Mouse (Mus musculus): ENCODE results near the gene Zfp574. TPM values are rescaled to one million over a fixed set of nuclear protein-coding genes. Genes with fewer than 3 reads are reported as not detected.

Gene Zfp574
- polyA plus RNA-seq, 1 experiment from 2014 or later, result 11.6 TPM

DNA sequence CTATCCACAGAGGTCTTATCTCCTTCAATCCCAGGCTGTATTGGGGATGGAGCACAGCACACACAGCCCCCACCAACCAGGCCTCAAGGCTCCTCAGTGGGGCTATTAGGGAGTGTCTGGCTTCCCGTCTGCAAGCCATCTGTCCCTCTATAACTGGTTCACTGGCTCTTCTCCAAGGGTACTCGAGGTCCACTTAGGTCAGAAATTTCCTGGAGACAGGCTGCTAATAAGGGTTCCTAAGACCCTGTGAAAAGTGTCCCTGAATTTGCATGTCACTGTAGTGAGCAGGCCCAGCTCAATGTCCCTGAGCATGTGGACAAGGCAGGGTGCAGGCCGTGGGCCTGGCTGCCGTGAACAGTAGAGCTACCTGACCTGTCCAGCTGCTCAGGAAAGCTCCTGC is 15.4 kb upstream of the Zfp574 start:
- ATAC-seq, result no peak
- Histone ChIP-seq H3K4me2 (replicated peaks; ENCODE audit: low read depth) (no peak overlapping the region), H3K9me3 (ENCODE audit: control insufficient read depth) (no peaks in the 10 kb centered on the region), H3K4me1 (replicated peaks; ENCODE audit: control insufficient read depth, insufficient read depth, low read length) (no peaks in the 10 kb centered on the region), H3K4me3 (ENCODE audit: low read depth, low read length) (no peak overlapping the region), H3K9ac (ENCODE audit: low read depth, low read length) (no peak overlapping the region), H3K36me3 (ENCODE audit: control insufficient read depth, insufficient read depth) (no peaks in the 10 kb centered on the region; the same call in 1 of the 2 replicates), H3K27me3 (replicated peaks; ENCODE audit: control insufficient read depth, insufficient read depth, low read length) (no peaks in the 10 kb centered on the region), H3K27ac (ENCODE audit: low read depth, low read length) (no peak overlapping the region)
- TF ChIP-seq CTCF (IDR thresholded peaks at IDR 0.05; ENCODE audit: low read depth), result no peak
- WGBS, result 55% methylated on average over 4 of the region's 4 CpGs

DNA sequence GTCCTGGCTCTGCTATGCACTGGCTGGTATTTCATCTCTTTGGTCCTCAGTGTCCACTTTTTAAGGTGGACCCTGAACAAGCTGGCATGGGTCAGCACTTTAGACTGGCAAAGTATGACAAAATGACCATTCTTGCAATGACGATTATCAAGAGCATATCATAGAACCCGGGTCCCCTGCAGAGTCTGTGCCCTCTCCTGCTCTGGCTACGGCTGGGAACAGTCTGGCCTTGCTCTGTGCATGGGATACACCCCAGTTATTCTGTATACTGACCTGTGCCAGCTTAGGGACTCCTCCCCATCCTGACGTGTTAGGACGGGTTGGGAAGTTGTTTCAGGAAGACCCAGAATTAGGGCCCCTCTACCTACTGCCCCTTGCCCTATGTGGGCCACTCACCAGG is 14.5 kb upstream of the Zfp574 start:
- H3K9me3 ChIP-seq (ENCODE audit: control insufficient read depth), result no peaks in the 10 kb centered on the region
- H3K4me2 ChIP-seq (replicated peaks; ENCODE audit: low read depth), result no peak overlapping the region
- ATAC-seq, result no peak
- no peak overlapping the region for H3K4me3 ChIP-seq (ENCODE audit: low read depth, low read length)
- H3K27ac ChIP-seq (ENCODE audit: low read depth, low read length), result no peak overlapping the region; the same call in 1 of the 2 replicates
- TF ChIP-seq CTCF (IDR thresholded peaks at IDR 0.05; ENCODE audit: low read depth), result no peak
- H3K36me3 ChIP-seq (ENCODE audit: control insufficient read depth, insufficient read depth), result peaks cover 4% of the 10 kb centered on the region; the same call in 1 of the 2 replicates
- WGBS, result 92% methylated on average over 5 of the region's 5 CpGs
- H3K27me3 ChIP-seq (replicated peaks; ENCODE audit: control insufficient read depth, insufficient read depth, low read length), result no peaks in the 10 kb centered on the region
- H3K4me1 ChIP-seq (replicated peaks; ENCODE audit: control insufficient read depth, insufficient read depth, low read length), result no peaks in the 10 kb centered on the region
- H3K9ac ChIP-seq (ENCODE audit: low read depth, low read length), result no peak overlapping the region

DNA sequence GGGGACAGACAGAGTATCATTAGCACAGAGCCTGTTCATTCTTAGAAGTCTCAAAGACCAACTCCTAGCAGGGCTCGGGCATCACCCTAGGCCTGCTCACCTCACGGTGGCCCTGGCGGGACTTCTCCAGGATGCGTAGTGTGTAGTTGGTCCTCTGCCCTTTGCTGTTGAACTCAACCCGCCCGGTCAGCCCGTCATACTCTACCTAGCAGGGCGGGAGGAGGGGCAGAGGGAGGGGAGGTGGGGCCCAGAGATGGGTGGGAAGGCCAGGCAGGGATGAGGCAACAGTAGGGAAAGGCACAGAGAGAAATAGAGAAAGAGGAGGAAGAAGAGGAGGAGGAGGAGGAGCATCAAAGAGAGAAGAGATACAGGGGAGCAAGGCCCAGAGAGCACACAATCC is 14.0 kb upstream of the Zfp574 start:
- 74% methylated on average over 8 of the region's 8 CpGs for WGBS
- peaks cover 5% of the 10 kb centered on the region; the same call in 1 of the 2 replicates for H3K36me3 ChIP-seq (ENCODE audit: control insufficient read depth, insufficient read depth)
- no peak for ATAC-seq

GRCm38 (mm10) chr7:25058836-25059235 is 13.5 kb upstream of the Zfp574 start:
- peaks cover 5% of the 10 kb centered on the region; the same call in 1 of the 2 replicates for H3K36me3 ChIP-seq (ENCODE audit: control insufficient read depth, insufficient read depth)
- WGBS, result 85% methylated on average over 14 of the region's 14 CpGs
- no peak for ATAC-seq

More for the DNA sequence above, 14.0 kb upstream of the Zfp574 start:
- Histone ChIP-seq H3K4me1 (replicated peaks; ENCODE audit: control insufficient read depth, insufficient read depth, low read length) (no peaks in the 10 kb centered on the region), H3K27ac (ENCODE audit: low read depth, low read length) (no peak overlapping the region), H3K9me3 (ENCODE audit: control insufficient read depth) (no peaks in the 10 kb centered on the region), H3K4me3 (ENCODE audit: low read depth, low read length) (no peak overlapping the region), H3K27me3 (replicated peaks; ENCODE audit: control insufficient read depth, insufficient read depth, low read length) (no peaks in the 10 kb centered on the region), H3K4me2 (replicated peaks; ENCODE audit: low read depth) (no peak overlapping the region), H3K9ac (ENCODE audit: low read depth, low read length) (no peak overlapping the region)
- no peak for TF ChIP-seq CTCF (IDR thresholded peaks at IDR 0.05; ENCODE audit: low read depth)

GRCm38 (mm10) chr7:25063346-25063745 is 9.0 kb upstream of the Zfp574 start:
- TF ChIP-seq CTCF (IDR thresholded peaks at IDR 0.05; ENCODE audit: low read depth), result no peak

More at GRCm38 (mm10) chr7:25058836-25059235, 13.5 kb upstream of the Zfp574 start:
- no peak overlapping the region for H3K9ac ChIP-seq (ENCODE audit: low read depth, low read length)
- no peak overlapping the region for H3K4me3 ChIP-seq (ENCODE audit: low read depth, low read length)
- no peak overlapping the region for H3K27ac ChIP-seq (ENCODE audit: low read depth, low read length)
- H3K4me2 ChIP-seq (replicated peaks; ENCODE audit: low read depth), result no peak overlapping the region
- H3K4me1 ChIP-seq (replicated peaks; ENCODE audit: control insufficient read depth, insufficient read depth, low read length), result no peaks in the 10 kb centered on the region
- H3K9me3 ChIP-seq (ENCODE audit: control insufficient read depth), result no peaks in the 10 kb centered on the region
- no peak for TF ChIP-seq CTCF (IDR thresholded peaks at IDR 0.05; ENCODE audit: low read depth)
- no peaks in the 10 kb centered on the region for H3K27me3 ChIP-seq (replicated peaks; ENCODE audit: control insufficient read depth, insufficient read depth, low read length)

GRCm38 (mm10) chr7:25063900-25064299 is 8.5 kb upstream of the Zfp574 start:
- Histone ChIP-seq H3K9me3 (ENCODE audit: control insufficient read depth) (no peaks in the 10 kb centered on the region), H3K27ac (ENCODE audit: low read depth, low read length) (no peak overlapping the region), H3K4me3 (ENCODE audit: low read depth, low read length) (no peak overlapping the region), H3K4me1 (replicated peaks; ENCODE audit: control insufficient read depth, insufficient read depth, low read length) (no peaks in the 10 kb centered on the region), H3K36me3 (ENCODE audit: control insufficient read depth, insufficient read depth) (peaks cover 11% of the 10 kb centered on the region; the same call in 1 of the 2 replicates), H3K27me3 (replicated peaks; ENCODE audit: control insufficient read depth, insufficient read depth, low read length) (no peaks in the 10 kb centered on the region), H3K9ac (ENCODE audit: low read depth, low read length) (no peak overlapping the region), H3K4me2 (replicated peaks; ENCODE audit: low read depth) (no peak overlapping the region)
- WGBS, result 84% methylated on average over 8 of the region's 8 CpGs
- no peak for ATAC-seq
- TF ChIP-seq CTCF (IDR thresholded peaks at IDR 0.05; ENCODE audit: low read depth), result no peak

More at GRCm38 (mm10) chr7:25063346-25063745, 9.0 kb upstream of the Zfp574 start:
- H3K9ac ChIP-seq (ENCODE audit: low read depth, low read length), result no peak overlapping the region
- peaks cover 10% of the 10 kb centered on the region; the same call in 1 of the 2 replicates for H3K36me3 ChIP-seq (ENCODE audit: control insufficient read depth, insufficient read depth)
- no peaks in the 10 kb centered on the region for H3K9me3 ChIP-seq (ENCODE audit: control insufficient read depth)
- 93% methylated on average over 6 of the region's 6 CpGs for WGBS
- H3K27ac ChIP-seq (ENCODE audit: low read depth, low read length), result no peak overlapping the region
- H3K27me3 ChIP-seq (replicated peaks; ENCODE audit: control insufficient read depth, insufficient read depth, low read length), result no peaks in the 10 kb centered on the region
- H3K4me1 ChIP-seq (replicated peaks; ENCODE audit: control insufficient read depth, insufficient read depth, low read length), result no peaks in the 10 kb centered on the region
- H3K4me3 ChIP-seq (ENCODE audit: low read depth, low read length), result no peak overlapping the region
- no peak for ATAC-seq
- no peak overlapping the region for H3K4me2 ChIP-seq (replicated peaks; ENCODE audit: low read depth)

GRCm38 (mm10) chr7:25067338-25067737 is 5.0 kb upstream of the Zfp574 start:
- H3K9me3 ChIP-seq (ENCODE audit: control insufficient read depth), result no peaks in the 10 kb centered on the region
- H3K9ac ChIP-seq (ENCODE audit: low read depth, low read length), result no peak overlapping the region
- no peak overlapping the region for H3K4me3 ChIP-seq (ENCODE audit: low read depth, low read length)
- H3K27me3 ChIP-seq (replicated peaks; ENCODE audit: control insufficient read depth, insufficient read depth, low read length), result no peaks in the 10 kb centered on the region
- no peaks in the 10 kb centered on the region for H3K4me1 ChIP-seq (replicated peaks; ENCODE audit: control insufficient read depth, insufficient read depth, low read length)
- ATAC-seq, result no peak
- no peak overlapping the region for H3K4me2 ChIP-seq (replicated peaks; ENCODE audit: low read depth)
- 81% methylated on average over 7 of the region's 7 CpGs for WGBS
- peaks cover 11% of the 10 kb centered on the region; the same call in 1 of the 2 replicates for H3K36me3 ChIP-seq (ENCODE audit: control insufficient read depth, insufficient read depth)
- TF ChIP-seq CTCF (IDR thresholded peaks at IDR 0.05; ENCODE audit: low read depth), result no peak
- H3K27ac ChIP-seq (ENCODE audit: low read depth, low read length), result no peak overlapping the region
